Mouse (Mus musculus) forebrain, embryonic 14.5 days (tissue): ENCODE measurements around the gene Dusp9. TPM values are rescaled to one million over a fixed set of nuclear protein-coding genes. Genes with fewer than 3 reads are reported as not detected.

Source experiments
- ATAC-seq: fragments of 200-750 bp; cut with Nextera tagmentation; 2 replicates; pipeline ENCODE4 v1.8.0; 2017; ENCODE audit warnings: mild to moderate bottlenecking, moderate library complexity
- DNase-seq: peaks from one replicate; pipeline ENCODE4 v3.0.0-alpha.2; 2015; ENCODE audit warnings: low spot score
- H3K27ac ChIP-seq: fragments of 300-500 bp; sonication (generic); 2 replicates; pipeline ENCODE4 v1.5.1; 2014; ENCODE audit warnings: low read depth, mild to moderate bottlenecking, control low read depth, low read length, moderate library complexity
- H3K27me3 ChIP-seq: fragments of 300-500 bp; sonication (generic); replicated peaks from 2 replicates; pipeline ENCODE4 v1.6.1; 2014; ENCODE audit warnings: low read length, control low read depth, mixed read lengths; ENCODE audit not compliant: control insufficient read depth, insufficient read depth
- H3K36me3 ChIP-seq: fragments of 300-500 bp; sonication (generic); 2 replicates; pipeline ENCODE4 v1.6.1; 2014; ENCODE audit warnings: low read length, control low read depth; ENCODE audit not compliant: control insufficient read depth, insufficient read depth
- H3K4me1 ChIP-seq: fragments of 300-500 bp; sonication (generic); 2 replicates; pipeline ENCODE4 v1.6.1; 2014; ENCODE audit warnings: antibody characterized with exemption, low read length, control low read depth; ENCODE audit not compliant: control insufficient read depth, insufficient read depth
- H3K4me2 ChIP-seq: fragments of 300-500 bp; sonication (generic); 2 replicates; pipeline ENCODE4 v1.6.1; 2014; ENCODE audit warnings: mild to moderate bottlenecking, control low read depth, low read length
- H3K4me3 ChIP-seq: fragments of 300-500 bp; sonication (generic); 2 replicates; pipeline ENCODE4 v1.5.1; 2014; ENCODE audit warnings: low read depth, low read length, control low read depth
- H3K9ac ChIP-seq: fragments of 300-500 bp; sonication (generic); 2 replicates; pipeline ENCODE4 v1.6.1; 2014; ENCODE audit warnings: mild to moderate bottlenecking, low read length, control low read depth, moderate library complexity
- H3K9me3 ChIP-seq: fragments of 300-500 bp; sonication (generic); replicated peaks from 2 replicates; pipeline ENCODE4 v1.6.1; 2016; ENCODE audit warnings: low read length, control low read depth, mixed read lengths; ENCODE audit not compliant: control insufficient read depth
- WGBS: fragments of 180-500 bp; shearing (Covaris S2); extraction: QIAGEN DNeasy Blood & Tissue Kit; methylation state at CpG from one replicate; pipeline ENCODE4 v1.1.7; 2014; 5-methylcytosine and 5-hydroxymethylcytosine counted together
- polyA plus RNA-seq: library from polyadenylated mRNA; unstranded; fragments of >200 nt; fragmentation: Nextera tagmentation; extraction: Ambion mirVana; gene quantifications from 2 replicates; pipeline ENCODE4 v1.2.1, GENCODE M21; 2014

Gene Dusp9
- polyA plus RNA-seq, 1 experiment from 2014 or later: 0.27 TPM

GRCm38 (mm10) chrX:73658391-73658790 is 19.2 kb downstream of the Dusp9 start:
- no peak overlapping the region for H3K27ac ChIP-seq
- peak overlapping the region; percentile 59 for H3K4me2 ChIP-seq
- ATAC-seq (no peak), DNase-seq (no peak)
- no peak overlapping the region for H3K9ac ChIP-seq
- H3K27me3 ChIP-seq: no peaks in the 10 kb centered on the region
- no peaks in the 10 kb centered on the region for H3K4me1 ChIP-seq
- WGBS: 46% methylated on average over 7 of the region's 7 CpGs
- peak overlapping the region; percentile 43; the same call in 1 of the 2 replicates for H3K4me3 ChIP-seq
- no peaks in the 10 kb centered on the region for H3K36me3 ChIP-seq
- no peaks in the 10 kb centered on the region for H3K9me3 ChIP-seq

- Histone ChIP-seq H3K9me3 (no peaks in the 10 kb centered on the region), H3K27ac (no peak overlapping the region; the same call in 1 of the 2 replicates), H3K36me3 (no peaks in the 10 kb centered on the region), H3K4me1 (no peaks in the 10 kb centered on the region), H3K4me2 (peak overlapping the region; percentile 59), H3K9ac (peak overlapping the region; percentile 62), H3K27me3 (no peaks in the 10 kb centered on the region), H3K4me3 (peak overlapping the region; percentile 43)
- ATAC-seq (peak; percentile 42; the same call in 1 of the 2 replicates), DNase-seq (no peak)
- 56% methylated on average over 13 of the region's 13 CpGs for WGBS
These were observed 19.8 kb downstream of the Dusp9 start for GRCm38 (mm10) chrX:73658936-73659574.

DNA sequence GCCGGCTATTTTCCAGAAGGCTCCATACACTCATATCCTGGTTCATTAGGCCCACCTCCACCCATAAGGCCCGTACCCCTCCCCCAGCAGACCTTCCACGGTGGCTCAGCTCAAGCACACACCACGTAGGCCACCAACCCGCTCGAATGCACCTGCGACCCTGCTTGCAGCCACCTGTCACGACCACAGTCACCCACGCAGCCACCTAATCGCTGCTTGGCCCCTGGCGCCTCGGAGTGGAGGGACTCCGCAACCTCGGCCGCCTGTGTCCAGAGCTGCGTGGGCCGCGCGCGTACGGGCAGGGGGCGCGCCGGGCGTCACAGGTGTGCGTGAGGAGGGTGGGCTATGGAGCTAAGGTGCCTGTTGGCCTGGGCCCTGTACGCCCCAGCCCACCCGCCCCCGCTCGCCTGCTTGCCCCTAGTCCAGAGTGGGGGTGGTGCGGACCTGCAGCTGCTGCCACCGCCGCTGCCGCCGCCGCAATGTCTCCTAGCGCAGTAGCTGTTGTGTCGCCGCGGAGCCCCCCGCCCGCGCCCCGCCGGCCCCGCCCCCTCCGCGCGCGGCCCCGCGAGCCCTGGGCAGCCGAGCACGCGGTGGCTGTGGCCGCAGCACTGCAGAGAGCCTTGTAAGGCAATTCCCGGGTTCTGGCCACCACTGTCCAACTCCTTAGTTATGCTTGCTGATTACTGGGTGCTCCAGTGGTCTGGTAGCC is 20.5 kb downstream of the Dusp9 start, which contains the start of gene Pnck:
TSS of gene Pnck (minus strand) at position 543 of the 709 bp plus-strand sequence.
- H3K27ac ChIP-seq: peak within 1 kb of the TSS; percentile 33; the same call in 1 of the 2 replicates
- H3K36me3 ChIP-seq: no peaks in the 10 kb centered on the region
- peak within 1 kb of the TSS; percentile 43 for H3K4me3 ChIP-seq
- H3K4me2 ChIP-seq: peak within 1 kb of the TSS; percentile 59
- no peaks in the 10 kb centered on the region for H3K27me3 ChIP-seq
- H3K4me1 ChIP-seq: no peaks in the 10 kb centered on the region
- DNase-seq (peak; percentile 42), ATAC-seq (peak; percentile 77)
- H3K9ac ChIP-seq: peak within 1 kb of the TSS; percentile 62
- 29% methylated on average over 35 of the region's 57 CpGs for WGBS
- no peaks in the 10 kb centered on the region for H3K9me3 ChIP-seq

DNA sequence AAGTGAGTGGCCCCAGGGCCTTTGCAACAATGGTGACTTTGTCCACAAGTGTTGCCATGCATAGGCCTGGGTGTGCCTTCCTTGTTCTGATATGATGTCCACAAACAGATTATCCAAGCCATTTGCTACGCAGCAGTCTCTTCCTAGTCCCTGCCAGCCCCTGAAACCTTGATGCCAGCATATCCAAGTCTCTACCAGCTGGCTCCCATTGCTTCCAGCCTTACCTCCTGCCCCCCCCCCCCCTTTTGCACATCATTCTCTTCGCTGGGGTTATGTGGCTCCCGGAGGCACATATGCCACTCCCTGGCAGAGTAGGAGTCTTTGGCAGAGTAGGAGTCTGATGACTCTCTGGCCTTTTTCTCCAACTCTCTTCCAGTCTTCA is 21.1 kb downstream of the Dusp9 start:
- Histone ChIP-seq H3K9me3 (no peaks in the 10 kb centered on the region), H3K4me2 (peak overlapping the region; percentile 59), H3K36me3 (no peaks in the 10 kb centered on the region), H3K4me1 (no peaks in the 10 kb centered on the region), H3K9ac (peak overlapping the region; percentile 62), H3K27me3 (no peaks in the 10 kb centered on the region), H3K4me3 (peak overlapping the region; percentile 43), H3K27ac (no peak overlapping the region)
- ATAC-seq (peak; percentile 5; the same call in 1 of the 2 replicates), DNase-seq (peak; percentile 7)
- WGBS: 79% methylated on average over 3 of the region's 3 CpGs

DNA sequence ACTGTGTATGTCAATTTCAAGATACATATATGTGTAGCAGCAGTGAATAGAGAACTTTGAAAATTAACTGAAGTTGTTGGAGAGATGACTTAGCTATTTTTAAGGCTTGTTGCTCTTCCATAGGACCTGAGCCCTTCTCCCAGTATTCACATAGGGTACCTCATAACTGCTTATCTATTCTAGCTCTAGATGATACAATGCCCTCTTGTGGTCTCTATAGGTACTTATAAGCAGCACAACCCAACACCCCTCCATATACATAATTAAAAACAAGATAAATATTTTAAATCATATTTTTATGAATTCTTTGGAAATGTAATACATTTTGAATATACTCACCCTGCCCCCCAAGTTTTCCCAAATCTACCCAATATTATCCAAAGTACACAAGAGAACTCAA is 23.9 kb downstream of the Dusp9 start:
- H3K4me3 ChIP-seq: no peak overlapping the region
- DNase-seq (peak; percentile 62), ATAC-seq (no peak)

GRCm38 (mm10) chrX:73672031-73672431 is 32.8 kb downstream of the Dusp9 start:
- Histone ChIP-seq H3K4me2 (no peak overlapping the region; the same call in 1 of the 2 replicates), H3K9ac (no peak overlapping the region), H3K27ac (no peak overlapping the region), H3K9me3 (no peaks in the 10 kb centered on the region), H3K36me3 (no peaks in the 10 kb centered on the region), H3K4me1 (peaks cover 8% of the 10 kb centered on the region; the same call in 1 of the 2 replicates), H3K27me3 (no peaks in the 10 kb centered on the region), H3K4me3 (no peak overlapping the region)
- ATAC-seq: peak; percentile 57; the same call in 1 of the 2 replicates
- WGBS: 52% methylated on average over 4 of the region's 4 CpGs
- DNase-seq: peak; percentile 67

More for the DNA sequence above, 23.9 kb downstream of the Dusp9 start:
- no peak overlapping the region for H3K9ac ChIP-seq
- H3K4me2 ChIP-seq: no peak overlapping the region
- no peaks in the 10 kb centered on the region for H3K9me3 ChIP-seq
- no peak overlapping the region for H3K27ac ChIP-seq
- H3K4me1 ChIP-seq: no peaks in the 10 kb centered on the region
- H3K36me3 ChIP-seq: no peaks in the 10 kb centered on the region
- no peaks in the 10 kb centered on the region for H3K27me3 ChIP-seq

- Histone ChIP-seq H3K4me1 (peaks cover 8% of the 10 kb centered on the region; the same call in 1 of the 2 replicates), H3K4me3 (peak within 1 kb of the TSS; percentile 53), H3K27me3 (no peaks in the 10 kb centered on the region), H3K9me3 (no peaks in the 10 kb centered on the region), H3K27ac (peak within 1 kb of the TSS; percentile 66), H3K4me2 (peak within 1 kb of the TSS; percentile 60), H3K36me3 (peaks cover 4% of the 10 kb centered on the region; the same call in 1 of the 2 replicates), H3K9ac (peak within 1 kb of the TSS; percentile 75)
- 20% methylated on average over 54 of the region's 72 CpGs for WGBS
- DNase-seq (peak; percentile 78), ATAC-seq (peak; percentile 83)
These were observed 33.8 kb downstream of the Dusp9 start, which contains the start of gene Slc6a8 for GRCm38 (mm10) chrX:73672879-73673618. Slc6a8 (plus strand) TSS chrX:73673150.

DNA sequence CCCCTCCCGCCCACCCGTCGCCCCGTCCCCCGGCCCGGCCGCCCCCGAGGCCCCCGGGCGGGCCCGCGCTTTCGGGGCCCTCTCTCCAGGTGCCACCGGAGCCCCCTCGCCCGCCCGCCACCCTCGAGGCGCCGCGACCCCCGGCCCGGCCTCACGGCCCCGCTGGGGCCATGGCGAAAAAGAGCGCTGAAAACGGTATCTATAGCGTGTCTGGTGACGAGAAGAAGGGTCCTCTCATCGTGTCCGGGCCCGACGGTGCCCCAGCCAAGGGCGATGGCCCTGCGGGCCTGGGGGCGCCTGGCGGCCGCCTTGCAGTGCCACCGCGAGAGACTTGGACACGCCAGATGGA is 34.4 kb downstream of the Dusp9 start:
- DNase-seq: no peak
- WGBS: 33% methylated on average over 27 of the region's 42 CpGs
- H3K4me1 ChIP-seq: peaks cover 8% of the 10 kb centered on the region; the same call in 1 of the 2 replicates
- peak; percentile 4; the same call in 1 of the 2 replicates for ATAC-seq
- peak overlapping the region; percentile 53 for H3K4me3 ChIP-seq
- H3K9me3 ChIP-seq: no peaks in the 10 kb centered on the region
- peak overlapping the region; percentile 66; the same call in 1 of the 2 replicates for H3K27ac ChIP-seq
- H3K36me3 ChIP-seq: peaks cover 7% of the 10 kb centered on the region; the same call in 1 of the 2 replicates
- peak overlapping the region; percentile 60 for H3K4me2 ChIP-seq
- H3K9ac ChIP-seq: peak overlapping the region; percentile 75
- H3K27me3 ChIP-seq: no peaks in the 10 kb centered on the region
